Mouse (Mus musculus): ENCODE data around the gene Selenot.

Gene Selenot

DNA sequence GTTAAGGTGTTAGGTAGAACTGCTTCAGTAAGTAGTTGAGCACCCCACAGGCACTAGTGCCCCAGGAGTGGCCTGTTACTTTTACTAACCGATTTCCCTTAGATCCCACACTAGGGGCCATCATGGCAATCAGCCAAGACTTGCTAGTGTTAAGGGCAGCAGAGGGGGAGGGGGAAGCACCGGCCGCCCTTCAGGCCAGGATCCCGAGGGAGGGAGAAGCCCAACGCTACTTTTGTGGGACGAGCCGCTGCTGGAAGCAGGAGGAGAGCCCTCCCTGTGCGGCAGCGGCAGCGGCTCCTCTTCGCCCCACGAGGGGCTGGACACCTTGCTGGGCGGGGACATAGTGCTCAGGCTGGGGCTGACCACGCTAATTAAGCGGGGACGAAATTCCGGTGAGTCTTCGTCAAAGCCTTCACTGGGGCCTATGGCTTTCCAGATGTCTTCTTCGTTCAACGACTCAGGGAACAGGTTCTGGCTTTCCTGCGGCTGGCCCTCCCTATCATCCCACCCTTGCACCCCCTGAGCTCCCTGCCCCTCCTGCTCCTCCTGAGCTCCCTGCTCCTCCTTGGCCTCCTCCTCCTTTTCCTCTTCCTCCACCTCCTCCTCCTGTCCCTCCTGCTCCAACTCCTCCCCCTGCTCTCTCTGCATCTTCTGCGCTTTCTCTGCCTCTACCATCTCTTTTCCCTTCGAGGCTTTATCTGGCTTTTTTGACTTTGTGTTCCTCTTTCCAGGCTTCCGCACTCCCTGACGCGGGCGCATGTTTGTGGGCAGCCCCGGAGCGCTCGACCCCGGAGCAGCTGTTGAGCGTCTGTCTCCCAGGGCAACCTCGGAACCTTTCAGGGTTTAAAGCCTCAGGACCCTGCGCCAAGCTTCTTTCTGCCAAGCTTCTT, 60.2 kb downstream of the Selenot start, which contains the start of gene Erich6:
Erich6 (minus strand) TSS at position 802 of the 890 bp plus-strand sequence.
- in situ Hi-C loops (cut with MboI, MseI), result no loop called here

Measured in regulatory T cell (primary cell).